Mouse (Mus musculus): ENCODE results near the gene Fam187b. TPM values are rescaled to one million over a fixed set of nuclear protein-coding genes. Genes with fewer than 3 reads are reported as not detected.

The Fam187b gene
- 0.45 and 0.63 TPM in 2 replicates for total RNA-seq (2023)

GRCm38 (mm10) chr7:30973501-30974289 lies at the start of gene Fam187b:
Gene Fam187b (plus strand): TSS chr7:30973790.

GRCm38 (mm10) chr7:30924581-30924980 lies 49.0 kb upstream of the Fam187b start, which contains the start of gene Hamp2:
Gene Hamp2 (minus strand): TSS chr7:30924681.

GRCm38 (mm10) chr7:30943909-30944635 lies 29.5 kb upstream of the Fam187b start, which contains the start of gene Hamp:
Gene Hamp (minus strand): TSS chr7:30944032.

GRCm38 (mm10) chr7:30956756-30957366 lies 16.7 kb upstream of the Fam187b start, which contains the start of gene Usf2:
Gene Usf2 (minus strand): TSS chr7:30956803.

GRCm38 (mm10) chr7:30973251-30973500 lies 414 bp upstream of the Fam187b start, which contains the start of gene Lsr:
Gene Lsr (minus strand): TSS chr7:30973464.

Other genes with a start within 250 kb of the Fam187b start
- gene Tmem147, start 244.2 kb upstream of the Fam187b start, total RNA-seq (2023) = 17.2 and 23.5 TPM in 2 replicates
- not detected in 2 replicates for gene Gapdhs, start 230.1 kb upstream of the Fam187b start, total RNA-seq (2023)
- 0.16 and 0.57 TPM in 2 replicates for gene Sbsn, start 222.3 kb upstream of the Fam187b start, total RNA-seq (2023)
- gene Dmkn, start 210.0 kb upstream of the Fam187b start, total RNA-seq (2023) = 2.3 and 3.3 TPM in 2 replicates
- gene Krtdap, start 185.9 kb upstream of the Fam187b start, total RNA-seq (2023) = not detected in 2 replicates
- 31.3 and 40.2 TPM in 2 replicates for gene Ffar2, start 150.0 kb upstream of the Fam187b start, total RNA-seq (2023)
- gene Ffar3, start 117.6 kb upstream of the Fam187b start, total RNA-seq (2023) = not detected in 2 replicates
- not detected in 2 replicates for gene Ffar1, start 112.2 kb upstream of the Fam187b start, total RNA-seq (2023)
- gene Cd22, start 93.4 kb upstream of the Fam187b start, total RNA-seq (2023) = 3.5 and 3.8 TPM in 2 replicates
- 1.3 and 2.4 TPM in 2 replicates for gene Mag, start 58.9 kb upstream of the Fam187b start, total RNA-seq (2023)
- gene Hamp2, start 49.1 kb upstream of the Fam187b start, total RNA-seq (2023) = 1.7 TPM in 1 of 2 replicates, not detected in the other
- not detected in 2 replicates for gene Hamp, start 29.8 kb upstream of the Fam187b start, total RNA-seq (2023)
- gene Usf2, start 17.0 kb upstream of the Fam187b start, total RNA-seq (2023) = 97.9 and 113 TPM in 2 replicates
- gene Lsr, start 326 bp upstream of the Fam187b start, total RNA-seq (2023) = 2.4 and 2.8 TPM in 2 replicates
- gene Fxyd5, start 68.7 kb downstream of the Fam187b start, total RNA-seq (2023) = 820 and 829 TPM in 2 replicates
- 1.2 TPM in 2 replicates for gene Fxyd7, start 77.7 kb downstream of the Fam187b start, total RNA-seq (2023)
- gene Fxyd1, start 83.4 kb downstream of the Fam187b start, total RNA-seq (2023) = not detected in 2 replicates
- 0.22 TPM in 1 of 2 replicates, not detected in the other for gene Lgi4, start 85.6 kb downstream of the Fam187b start, total RNA-seq (2023)
- gene Fxyd3, start 102.9 kb downstream of the Fam187b start, total RNA-seq (2023) = not detected in 2 replicates
- 2.1 and 2.4 TPM in 2 replicates for gene Hpn, start 141.5 kb downstream of the Fam187b start, total RNA-seq (2023)
- gene Scn1b, start 153.2 kb downstream of the Fam187b start, total RNA-seq (2023) = 5.7 and 8.1 TPM in 2 replicates
- gene Gramd1a, start 182.1 kb downstream of the Fam187b start, total RNA-seq (2023) = 133 and 214 TPM in 2 replicates